Mouse (Mus musculus): ENCODE measurements at regions not wholly inside any gene's neighbourhood (a gene's known extent, or its start where the extent isn't known, plus 50 kb on each side); places are given as distances from the start of the nearest gene placed in this dataset.
A peak's percentile ranks its signal among the peaks of the same experiment; 100 is the strongest.

DNA sequence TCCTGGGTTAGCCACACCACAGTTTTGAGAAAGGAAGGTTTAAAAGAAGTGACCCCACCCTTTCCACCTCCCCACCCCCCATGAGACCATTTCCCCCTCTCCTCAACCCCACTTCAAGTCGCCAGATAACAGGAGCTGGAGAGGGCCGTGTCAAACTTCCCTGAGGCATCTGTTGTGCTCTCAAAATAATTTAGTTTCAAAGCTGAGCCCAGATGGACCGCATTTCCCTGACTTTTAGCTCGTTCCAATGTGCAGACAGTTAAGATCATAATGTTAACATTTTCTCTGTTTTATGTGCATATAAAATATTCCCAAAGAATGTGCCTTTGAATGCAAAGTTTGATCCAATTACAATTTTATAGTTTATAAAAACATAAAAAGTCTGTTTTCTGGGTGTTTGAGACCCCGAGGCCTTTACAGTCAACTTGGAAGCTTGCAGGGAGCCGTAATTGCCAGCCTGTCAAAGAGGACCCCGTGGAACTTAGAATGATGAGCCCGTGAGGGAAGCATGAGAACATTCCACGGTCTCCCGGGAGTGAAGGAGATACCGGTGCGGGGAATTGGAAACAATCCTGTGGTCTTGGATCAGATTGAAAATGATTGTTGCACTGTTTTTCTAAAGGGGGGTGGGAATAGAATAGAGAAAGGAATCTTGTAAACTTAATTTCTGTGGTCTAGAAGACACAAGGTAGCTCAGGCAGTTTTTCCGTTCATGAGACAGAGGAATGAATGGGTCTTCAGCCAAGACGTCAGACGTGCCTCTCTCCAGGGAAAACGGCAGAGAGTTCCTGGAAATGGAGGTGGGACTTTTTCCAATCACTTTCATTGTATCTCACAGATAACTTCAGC, 903.3 kb downstream of the Mrps31 start:
- no peak overlapping the region for H3K4me3 ChIP-seq (replicated peaks)
- no peaks in the 10 kb centered on the region; the same call in 1 of the 2 replicates for H3K9me3 ChIP-seq (replicated peaks)
- no peaks in the 10 kb centered on the region for H3K4me1 ChIP-seq
- no peak overlapping the region for H3K9ac ChIP-seq
- no peak overlapping the region for H3K4me2 ChIP-seq
- no peaks in the 10 kb centered on the region for H3K36me3 ChIP-seq
- ATAC-seq (replicated peaks; ENCODE audit: low FRiP score), result no peak
- peak overlapping the region; percentile 68 for H3K27ac ChIP-seq
- H3K27me3 ChIP-seq, result no peaks in the 10 kb centered on the region
- 59% methylated on average over 16 of the region's 16 CpGs for WGBS

DNA sequence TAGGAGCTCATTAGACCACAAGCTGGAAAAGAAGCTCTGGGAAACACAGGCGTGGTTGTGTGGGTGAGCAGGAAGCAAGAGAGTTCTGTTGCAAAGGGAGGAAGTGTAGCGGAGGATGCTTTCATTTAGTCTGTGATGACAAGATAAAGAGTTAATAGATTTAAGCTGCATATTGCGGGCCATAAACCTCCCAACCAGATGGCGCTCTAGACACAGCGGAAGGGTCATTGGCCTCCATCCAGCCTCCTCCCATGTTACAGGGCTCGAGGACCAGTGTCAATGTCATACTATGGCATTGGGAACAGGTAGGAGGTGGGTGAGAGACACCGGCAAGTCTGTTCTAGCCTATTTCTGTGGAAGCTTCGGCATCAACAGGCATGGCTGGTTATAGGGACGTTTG, 908.4 kb downstream of the Mrps31 start:
- Histone ChIP-seq H3K36me3 (no peaks in the 10 kb centered on the region), H3K27ac (no peak overlapping the region), H3K9me3 (replicated peaks) (no peaks in the 10 kb centered on the region), H3K4me2 (no peak overlapping the region), H3K27me3 (no peaks in the 10 kb centered on the region), H3K9ac (no peak overlapping the region), H3K4me1 (peaks cover 10% of the 10 kb centered on the region), H3K4me3 (replicated peaks) (no peak overlapping the region)
- no peak for ATAC-seq (replicated peaks; ENCODE audit: low FRiP score)
- WGBS, result 45% methylated on average over 9 of the region's 9 CpGs

DNA sequence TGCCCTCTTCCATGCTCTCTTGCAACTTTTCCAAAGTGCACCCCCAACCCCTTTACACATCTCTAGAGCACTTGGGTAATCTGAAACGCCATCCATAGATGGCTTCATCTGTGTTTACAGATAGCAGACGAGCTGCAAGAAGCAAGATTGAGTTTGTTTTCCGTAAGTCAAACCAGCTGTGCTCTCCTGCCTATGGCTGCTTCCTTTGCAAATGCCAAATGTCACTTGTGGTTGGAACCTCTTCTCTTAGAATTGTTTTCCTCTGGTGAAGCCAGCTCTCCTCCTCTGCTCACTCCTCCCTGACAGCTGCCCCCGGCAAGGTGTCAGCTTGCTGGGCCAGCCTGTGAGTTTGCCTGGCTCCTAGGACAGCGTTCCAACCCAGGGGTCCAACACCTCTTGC, 910.0 kb downstream of the Mrps31 start:
- ATAC-seq (replicated peaks; ENCODE audit: low FRiP score), result no peak
- Histone ChIP-seq H3K9me3 (replicated peaks) (no peaks in the 10 kb centered on the region), H3K36me3 (no peaks in the 10 kb centered on the region), H3K27ac (peak overlapping the region; percentile 68), H3K4me2 (no peak overlapping the region), H3K4me3 (replicated peaks) (no peak overlapping the region), H3K9ac (no peak overlapping the region), H3K4me1 (peaks cover 10% of the 10 kb centered on the region), H3K27me3 (no peaks in the 10 kb centered on the region)
- WGBS, result 30% methylated on average over 5 of the region's 5 CpGs

DNA sequence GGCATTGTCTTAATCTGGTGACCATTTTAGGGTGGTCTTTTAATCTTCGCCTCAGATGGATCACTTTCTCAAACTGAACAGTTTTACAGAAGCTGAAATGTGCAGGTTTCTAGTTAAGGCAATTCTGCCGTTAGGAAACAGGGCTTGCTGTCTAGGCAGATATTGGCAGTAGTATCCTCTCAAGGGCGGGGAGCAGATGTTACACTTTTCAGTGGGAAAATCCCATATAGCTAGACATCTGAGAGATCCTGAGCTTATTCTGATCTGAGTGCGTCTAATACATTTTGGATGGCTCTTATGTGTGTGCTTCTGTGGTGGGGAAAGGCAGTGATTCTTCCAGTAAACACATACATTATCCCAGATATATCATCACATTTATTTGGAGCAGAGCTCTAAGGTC, 916.1 kb downstream of the Mrps31 start:
- ATAC-seq (replicated peaks; ENCODE audit: low FRiP score), result no peak
- 86% methylated on average over 4 of the region's 4 CpGs for WGBS

DNA sequence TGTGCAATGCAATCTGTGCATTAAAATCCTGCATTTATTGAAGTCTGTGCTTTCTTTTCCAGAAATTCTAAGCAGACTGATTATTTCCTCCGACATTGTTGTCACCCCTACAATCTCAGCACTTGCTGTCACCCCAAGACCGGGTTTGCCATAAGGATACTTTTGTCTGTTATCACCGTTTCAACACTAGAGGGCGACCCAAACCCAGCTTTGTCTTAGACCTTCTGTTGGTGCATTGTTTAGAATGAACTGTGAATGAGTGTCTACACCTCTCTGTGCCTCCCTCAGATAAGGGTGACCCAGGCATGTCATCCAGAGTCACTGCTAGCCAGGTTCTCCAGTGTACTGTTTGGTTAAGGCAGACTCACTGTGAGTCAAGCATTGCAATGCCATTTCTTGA, 933.0 kb downstream of the Mrps31 start:
- H3K4me2 ChIP-seq, result no peak overlapping the region
- no peak overlapping the region for H3K4me3 ChIP-seq (replicated peaks)
- 25% methylated on average over 4 of the region's 4 CpGs for WGBS
- no peaks in the 10 kb centered on the region for H3K27me3 ChIP-seq
- no peaks in the 10 kb centered on the region for H3K4me1 ChIP-seq
- no peak for ATAC-seq (replicated peaks; ENCODE audit: low FRiP score)
- H3K9me3 ChIP-seq (replicated peaks), result peaks cover 4% of the 10 kb centered on the region; the same call in 1 of the 2 replicates
- H3K27ac ChIP-seq, result no peak overlapping the region
- H3K36me3 ChIP-seq, result no peaks in the 10 kb centered on the region
- no peak overlapping the region for H3K9ac ChIP-seq

More for the DNA sequence above, 916.1 kb downstream of the Mrps31 start:
- H3K27me3 ChIP-seq, result no peaks in the 10 kb centered on the region
- H3K36me3 ChIP-seq, result no peaks in the 10 kb centered on the region
- H3K27ac ChIP-seq, result no peak overlapping the region
- no peaks in the 10 kb centered on the region for H3K4me1 ChIP-seq
- H3K9me3 ChIP-seq (replicated peaks), result no peaks in the 10 kb centered on the region
- no peak overlapping the region for H3K9ac ChIP-seq
- no peak overlapping the region for H3K4me2 ChIP-seq
- H3K4me3 ChIP-seq (replicated peaks), result no peak overlapping the region

DNA sequence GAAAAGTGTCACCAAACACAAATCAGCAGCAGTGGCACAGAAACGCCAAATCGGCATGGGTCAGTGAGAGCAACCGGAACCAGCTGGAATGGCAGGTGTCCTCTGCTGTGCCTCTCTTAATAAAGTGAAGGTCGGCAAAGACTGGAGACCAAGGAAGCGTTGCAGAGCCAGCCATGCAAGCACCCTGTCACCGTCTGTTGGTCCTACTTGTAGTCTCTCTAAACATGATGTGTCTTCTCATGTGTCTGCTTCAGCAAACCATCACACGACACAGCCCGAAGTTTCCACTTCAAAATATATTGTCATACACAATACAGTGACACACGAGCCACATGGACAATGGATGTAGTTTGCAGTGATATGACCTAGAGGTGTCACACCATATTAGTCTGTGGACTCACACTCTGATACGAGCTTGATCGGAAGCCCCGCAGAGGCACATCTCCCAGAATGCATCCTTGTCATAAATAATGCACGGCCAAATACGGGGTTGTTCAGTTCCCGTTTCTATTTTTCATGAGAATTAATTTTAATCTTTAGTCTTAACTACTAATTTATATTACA, 940.3 kb downstream of the Mrps31 start:
- H3K9ac ChIP-seq, result no peak overlapping the region
- peak; percentile 58; the same call in 1 of the 2 replicates for ATAC-seq (replicated peaks; ENCODE audit: low FRiP score)
- WGBS, result 58% methylated on average over 15 of the region's 15 CpGs
- H3K36me3 ChIP-seq, result no peaks in the 10 kb centered on the region
- no peaks in the 10 kb centered on the region for H3K27me3 ChIP-seq
- H3K4me2 ChIP-seq, result peak overlapping the region; percentile 27; the same call in 1 of the 2 replicates
- H3K4me3 ChIP-seq (replicated peaks), result no peak overlapping the region
- no peak overlapping the region for H3K27ac ChIP-seq
- peaks cover 11% of the 10 kb centered on the region for H3K4me1 ChIP-seq
- no peaks in the 10 kb centered on the region for H3K9me3 ChIP-seq (replicated peaks)

DNA sequence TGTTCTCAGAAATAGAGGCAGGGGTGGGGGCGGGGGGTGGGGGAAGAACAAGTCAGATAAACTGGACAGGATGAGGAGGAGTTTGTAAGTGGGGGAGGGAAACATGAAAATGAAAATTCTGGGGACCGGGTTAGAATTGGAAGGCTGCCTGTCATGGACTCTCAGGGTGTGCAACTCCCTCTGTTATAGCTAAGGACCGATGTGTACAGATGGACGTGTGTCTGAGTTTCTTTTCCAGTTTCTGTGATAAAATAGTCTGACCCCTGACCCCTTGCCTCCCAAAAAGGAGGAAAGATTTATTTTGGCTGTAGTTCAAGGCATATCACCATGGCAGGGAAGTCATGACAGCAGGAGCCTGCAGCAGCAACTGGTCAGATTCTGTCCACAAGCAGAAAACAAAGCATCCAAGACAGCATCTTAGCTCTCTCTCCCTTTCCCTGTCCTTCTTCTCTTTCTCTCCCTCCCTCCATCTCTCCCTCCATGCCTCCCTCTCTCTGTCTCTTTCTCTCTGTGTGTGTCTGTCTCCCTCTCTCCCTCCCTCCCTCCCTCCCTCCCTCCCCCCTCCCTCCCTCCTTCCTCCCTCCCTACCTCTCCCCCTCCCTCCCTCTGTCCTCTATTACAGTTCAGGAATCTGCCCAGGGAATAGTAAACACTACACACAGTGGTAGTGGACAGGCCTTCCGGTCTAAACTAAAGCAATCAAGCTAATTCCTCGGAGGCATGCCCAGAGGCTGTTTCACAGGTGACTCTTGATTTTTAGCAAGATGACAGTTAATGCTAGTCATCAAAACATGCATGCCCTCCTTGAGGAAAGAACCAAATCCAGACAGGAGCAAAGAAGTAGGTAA, 941.3 kb downstream of the Mrps31 start:
- Histone ChIP-seq H3K27me3 (no peaks in the 10 kb centered on the region), H3K4me1 (peaks cover 11% of the 10 kb centered on the region), H3K9me3 (replicated peaks) (no peaks in the 10 kb centered on the region), H3K4me2 (peak overlapping the region; percentile 27), H3K9ac (no peak overlapping the region), H3K36me3 (no peaks in the 10 kb centered on the region), H3K27ac (0 out of 2 replicates have a peak overlapping the region, but pooled peaks have one; percentile 27), H3K4me3 (replicated peaks) (no peak overlapping the region)
- 26% methylated on average over 6 of the region's 6 CpGs for WGBS
- peak; percentile 67 for ATAC-seq (replicated peaks; ENCODE audit: low FRiP score)

DNA sequence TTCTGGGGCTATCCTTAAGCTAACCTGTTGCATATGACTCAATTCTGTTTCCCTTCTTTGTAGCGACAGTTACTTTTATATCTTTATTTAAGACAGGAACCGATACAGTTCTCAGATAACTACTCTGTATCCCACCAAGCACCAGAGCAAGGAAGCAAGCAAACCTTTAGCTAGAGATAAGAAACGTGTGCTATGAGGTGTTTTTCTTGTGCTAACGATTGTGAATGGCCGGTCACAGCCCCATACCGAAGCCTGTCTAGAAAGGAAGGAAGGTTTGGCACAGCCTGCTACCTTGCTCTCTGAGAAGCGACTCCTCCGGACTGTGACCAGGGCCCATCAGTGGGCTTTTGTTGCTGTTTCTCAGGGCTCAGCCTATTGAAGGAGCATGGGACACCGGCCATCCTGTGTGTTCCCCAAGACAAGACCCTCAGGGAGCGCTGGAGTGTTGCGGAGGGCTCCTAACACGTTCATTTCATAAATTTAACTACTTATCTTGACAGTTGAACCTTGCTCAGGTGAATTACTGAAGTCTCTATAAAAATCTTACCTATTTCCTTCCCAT, 949.0 kb downstream of the Mrps31 start:
- no peak overlapping the region for H3K9ac ChIP-seq
- 48% methylated on average over 12 of the region's 12 CpGs for WGBS
- no peak overlapping the region for H3K27ac ChIP-seq
- no peak overlapping the region for H3K4me3 ChIP-seq (replicated peaks)
- no peak for ATAC-seq (replicated peaks; ENCODE audit: low FRiP score)
- H3K36me3 ChIP-seq, result no peaks in the 10 kb centered on the region
- H3K4me2 ChIP-seq, result no peak overlapping the region
- no peaks in the 10 kb centered on the region for H3K27me3 ChIP-seq
- H3K4me1 ChIP-seq, result no peaks in the 10 kb centered on the region
- H3K9me3 ChIP-seq (replicated peaks), result 0 out of 2 replicates have a peak, but pooled peaks cover 5% of the 10 kb centered on the region

DNA sequence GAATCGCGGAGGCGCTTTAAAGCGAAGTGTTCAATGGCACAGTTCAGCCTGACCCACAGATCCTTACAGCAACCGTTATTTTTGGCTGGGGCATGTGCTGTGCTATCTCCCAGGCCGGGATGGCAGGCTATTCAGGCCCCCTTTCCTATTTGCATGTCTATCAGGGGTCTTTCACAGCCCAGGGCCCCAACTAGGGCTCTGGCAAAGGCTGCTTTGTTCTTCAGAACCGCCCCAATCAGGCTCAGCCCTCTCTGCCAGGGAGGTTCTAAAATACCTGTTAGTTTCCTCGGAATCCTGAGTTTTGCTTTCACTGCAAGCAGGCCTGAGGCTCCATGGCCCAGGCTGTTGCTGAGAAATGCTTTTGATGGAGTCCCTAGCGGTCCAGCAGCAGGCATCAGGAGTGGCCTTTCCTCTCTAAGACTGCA, 949.7 kb downstream of the Mrps31 start:
- Histone ChIP-seq H3K36me3 (no peaks in the 10 kb centered on the region), H3K4me2 (no peak overlapping the region), H3K9me3 (replicated peaks) (0 out of 2 replicates have a peak, but pooled peaks cover 5% of the 10 kb centered on the region), H3K9ac (no peak overlapping the region), H3K4me1 (no peaks in the 10 kb centered on the region), H3K4me3 (replicated peaks) (no peak overlapping the region), H3K27ac (no peak overlapping the region), H3K27me3 (no peaks in the 10 kb centered on the region)
- 38% methylated on average over 9 of the region's 9 CpGs for WGBS
- no peak for ATAC-seq (replicated peaks; ENCODE audit: low FRiP score)
